Mouse (Mus musculus): ENCODE results near the gene Anks1b. TPM values are rescaled to one million over a fixed set of nuclear protein-coding genes. Genes with fewer than 3 reads are reported as not detected.

Gene Anks1b
- polyA plus RNA-seq, 1 experiment from 2014 or later = 3.0 TPM

DNA sequence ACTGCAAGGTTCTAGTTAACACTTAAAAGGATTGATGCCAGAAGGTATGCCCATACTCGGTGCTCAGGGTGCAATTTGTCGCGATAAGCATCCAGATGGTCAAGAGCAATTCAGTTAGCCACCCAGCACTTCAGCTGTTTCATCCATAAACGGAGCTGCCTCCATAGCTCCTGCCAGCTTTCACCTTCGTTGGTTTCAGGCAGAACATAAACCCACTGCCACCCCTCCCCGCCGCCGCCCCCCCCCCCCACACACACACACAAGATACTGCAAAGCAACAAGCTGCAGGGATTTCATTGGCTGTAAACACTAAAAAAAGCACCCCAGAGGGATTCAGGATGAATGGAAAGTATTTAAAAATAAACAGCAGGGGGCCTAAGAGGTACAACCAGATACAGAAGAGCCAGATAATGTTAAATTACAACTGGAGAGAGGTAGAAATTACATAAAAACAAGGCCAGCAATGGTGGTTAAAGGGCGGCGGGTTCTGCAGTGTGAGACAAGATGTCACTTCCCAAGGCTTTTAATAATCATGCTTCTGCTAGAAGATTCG lies 897.2 kb downstream of the Anks1b start:
- WGBS = 28% methylated on average over 11 of the region's 11 CpGs
- ATAC-seq (replicated peaks; ENCODE audit: insufficient number of reproducible peaks, low FRiP score, low TSS enrichment, low read depth) = no peak
- no peaks in the 10 kb centered on the region for H3K36me3 ChIP-seq (replicated peaks; ENCODE audit: control insufficient read depth, insufficient read depth, low read depth, low read length)

GRCm38 (mm10) chr10:90771046-90771445 lies 897.7 kb downstream of the Anks1b start:
- no peak overlapping the region for H3K4me3 ChIP-seq (ENCODE audit: low read depth, low read length)
- no peak overlapping the region for H3K9ac ChIP-seq (replicated peaks; ENCODE audit: low read length)
- H3K4me2 ChIP-seq (ENCODE audit: low read depth, low read length) = no peak overlapping the region
- no peaks in the 10 kb centered on the region for H3K36me3 ChIP-seq (replicated peaks; ENCODE audit: control insufficient read depth, insufficient read depth, low read depth, low read length)
- DNase-seq (ENCODE audit: low spot score) = no peak
- H3K27ac ChIP-seq (replicated peaks; ENCODE audit: low read depth, low read length) = no peak overlapping the region
- no peaks in the 10 kb centered on the region for H3K27me3 ChIP-seq (ENCODE audit: control insufficient read depth, insufficient read depth, low read length)
- ATAC-seq (replicated peaks; ENCODE audit: insufficient number of reproducible peaks, low FRiP score, low TSS enrichment, low read depth) = no peak
- no peaks in the 10 kb centered on the region for H3K4me1 ChIP-seq (ENCODE audit: control insufficient read depth, insufficient read depth, low read length)
- no peaks in the 10 kb centered on the region for H3K9me3 ChIP-seq (replicated peaks; ENCODE audit: control insufficient read depth, low read length)
- WGBS = 40% methylated on average over 7 of the region's 7 CpGs

More for the DNA sequence above, 897.2 kb downstream of the Anks1b start:
- H3K9me3 ChIP-seq (replicated peaks; ENCODE audit: control insufficient read depth, low read length) = no peaks in the 10 kb centered on the region
- H3K4me1 ChIP-seq (ENCODE audit: control insufficient read depth, insufficient read depth, low read length) = no peaks in the 10 kb centered on the region
- H3K4me2 ChIP-seq (ENCODE audit: low read depth, low read length) = no peak overlapping the region
- H3K4me3 ChIP-seq (ENCODE audit: low read depth, low read length) = no peak overlapping the region
- DNase-seq (ENCODE audit: low spot score) = no peak
- H3K27ac ChIP-seq (replicated peaks; ENCODE audit: low read depth, low read length) = no peak overlapping the region
- no peaks in the 10 kb centered on the region for H3K27me3 ChIP-seq (ENCODE audit: control insufficient read depth, insufficient read depth, low read length)
- H3K9ac ChIP-seq (replicated peaks; ENCODE audit: low read length) = no peak overlapping the region

GRCm38 (mm10) chr10:90771471-90772226 lies 898.3 kb downstream of the Anks1b start:
- H3K4me3 ChIP-seq (ENCODE audit: low read depth, low read length) = no peak overlapping the region
- no peaks in the 10 kb centered on the region for H3K4me1 ChIP-seq (ENCODE audit: control insufficient read depth, insufficient read depth, low read length)
- H3K9ac ChIP-seq (replicated peaks; ENCODE audit: low read length) = no peak overlapping the region
- H3K9me3 ChIP-seq (replicated peaks; ENCODE audit: control insufficient read depth, low read length) = no peaks in the 10 kb centered on the region
- 7% methylated on average over 15 of the region's 15 CpGs for WGBS
- H3K27ac ChIP-seq (replicated peaks; ENCODE audit: low read depth, low read length) = no peak overlapping the region
- no peaks in the 10 kb centered on the region for H3K27me3 ChIP-seq (ENCODE audit: control insufficient read depth, insufficient read depth, low read length)
- no peak overlapping the region for H3K4me2 ChIP-seq (ENCODE audit: low read depth, low read length)
- H3K36me3 ChIP-seq (replicated peaks; ENCODE audit: control insufficient read depth, insufficient read depth, low read depth, low read length) = no peaks in the 10 kb centered on the region
- ATAC-seq (replicated peaks; ENCODE audit: insufficient number of reproducible peaks, low FRiP score, low TSS enrichment, low read depth) (0 out of 2 replicates have a peak, but pooled peaks have one; percentile 29), DNase-seq (ENCODE audit: low spot score) (peak; percentile 65)

DNA sequence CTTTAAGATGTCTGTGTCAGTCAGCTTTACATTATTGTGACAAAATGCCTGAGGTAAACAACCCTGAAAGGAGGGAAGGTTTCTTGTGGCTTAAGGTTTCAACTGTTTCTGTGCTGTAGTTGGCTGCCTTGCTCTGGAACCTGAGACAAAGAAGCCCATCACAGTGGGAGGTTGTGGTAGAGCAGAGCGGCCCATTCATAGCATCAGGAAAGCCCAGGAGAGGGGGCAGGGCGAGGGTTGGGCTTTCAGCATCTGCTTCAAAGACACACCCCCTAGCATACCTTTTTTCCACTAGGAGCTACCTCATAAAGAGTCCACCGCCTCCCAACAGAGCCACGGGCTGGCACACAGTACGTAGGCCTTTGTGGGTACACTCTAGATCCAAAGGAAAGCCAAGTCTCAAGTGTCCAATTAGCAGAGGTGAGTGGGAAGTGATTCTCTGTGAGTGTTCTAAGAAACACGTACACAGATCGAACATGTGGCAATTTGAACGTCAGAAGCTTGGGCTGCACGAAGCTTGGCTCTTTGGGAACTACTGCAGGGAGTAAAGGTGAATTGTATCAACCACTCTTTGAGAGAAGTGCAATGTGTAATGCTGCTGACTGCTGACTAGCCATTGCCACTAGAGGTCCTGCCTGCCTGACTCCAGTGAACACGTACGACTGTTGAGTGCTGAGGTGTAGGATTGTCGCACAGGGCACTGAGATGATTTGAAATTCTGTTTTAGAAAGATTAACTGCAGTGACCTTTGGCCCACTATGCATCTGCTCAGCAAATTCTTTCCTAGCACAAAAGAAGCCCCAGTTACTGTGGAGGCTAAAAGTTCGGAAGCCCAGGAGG lies 906.5 kb downstream of the Anks1b start:
- no peak for ATAC-seq (replicated peaks; ENCODE audit: insufficient number of reproducible peaks, low FRiP score, low TSS enrichment, low read depth)
- no peak overlapping the region for H3K27ac ChIP-seq (replicated peaks; ENCODE audit: low read depth, low read length)

GRCm38 (mm10) chr10:90784981-90785650 lies 911.8 kb downstream of the Anks1b start:
- Histone ChIP-seq H3K9ac (replicated peaks; ENCODE audit: low read length) (no peak overlapping the region), H3K4me2 (ENCODE audit: low read depth, low read length) (no peak overlapping the region), H3K27ac (replicated peaks; ENCODE audit: low read depth, low read length) (no peak overlapping the region), H3K4me3 (ENCODE audit: low read depth, low read length) (no peak overlapping the region), H3K9me3 (replicated peaks; ENCODE audit: control insufficient read depth, low read length) (no peaks in the 10 kb centered on the region), H3K4me1 (ENCODE audit: control insufficient read depth, insufficient read depth, low read length) (no peaks in the 10 kb centered on the region), H3K27me3 (ENCODE audit: control insufficient read depth, insufficient read depth, low read length) (no peaks in the 10 kb centered on the region), H3K36me3 (replicated peaks; ENCODE audit: control insufficient read depth, insufficient read depth, low read depth, low read length) (no peaks in the 10 kb centered on the region)
- DNase-seq (ENCODE audit: low spot score) (no peak), ATAC-seq (replicated peaks; ENCODE audit: insufficient number of reproducible peaks, low FRiP score, low TSS enrichment, low read depth) (no peak)
- WGBS = 66% methylated on average over 4 of the region's 4 CpGs

More for the DNA sequence above, 906.5 kb downstream of the Anks1b start:
- H3K4me2 ChIP-seq (ENCODE audit: low read depth, low read length) = no peak overlapping the region
- no peak overlapping the region for H3K4me3 ChIP-seq (ENCODE audit: low read depth, low read length)
- no peaks in the 10 kb centered on the region for H3K4me1 ChIP-seq (ENCODE audit: control insufficient read depth, insufficient read depth, low read length)
- no peaks in the 10 kb centered on the region for H3K27me3 ChIP-seq (ENCODE audit: control insufficient read depth, insufficient read depth, low read length)
- DNase-seq (ENCODE audit: low spot score) = no peak
- no peak overlapping the region for H3K9ac ChIP-seq (replicated peaks; ENCODE audit: low read length)
- no peaks in the 10 kb centered on the region for H3K9me3 ChIP-seq (replicated peaks; ENCODE audit: control insufficient read depth, low read length)
- 56% methylated on average over 13 of the region's 13 CpGs for WGBS
- no peaks in the 10 kb centered on the region for H3K36me3 ChIP-seq (replicated peaks; ENCODE audit: control insufficient read depth, insufficient read depth, low read depth, low read length)

DNA sequence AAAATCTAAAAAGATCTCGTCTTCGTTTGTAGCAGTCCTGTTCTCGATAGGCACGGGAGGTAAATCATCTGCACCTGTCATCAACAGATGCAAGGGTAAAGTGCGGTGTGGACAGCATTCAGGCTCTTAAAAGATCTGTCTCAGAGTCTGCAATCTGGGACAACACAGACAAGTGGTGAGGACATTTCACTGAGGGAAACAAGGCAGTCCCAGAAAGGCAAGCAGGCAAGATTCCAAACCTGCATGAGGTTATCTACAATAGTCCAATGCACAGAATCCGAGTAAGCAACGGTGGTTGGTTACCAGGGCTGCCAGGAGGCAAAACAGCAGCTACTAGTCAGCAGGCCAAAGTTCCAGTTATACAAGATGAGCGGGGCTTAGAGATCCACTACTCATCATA lies 912.4 kb downstream of the Anks1b start:
- Histone ChIP-seq H3K36me3 (replicated peaks; ENCODE audit: control insufficient read depth, insufficient read depth, low read depth, low read length) (no peaks in the 10 kb centered on the region), H3K9me3 (replicated peaks; ENCODE audit: control insufficient read depth, low read length) (no peaks in the 10 kb centered on the region)
- WGBS = 85% methylated on average over 8 of the region's 8 CpGs

GRCm38 (mm10) chr10:90803112-90803511 lies 929.8 kb downstream of the Anks1b start:
- Histone ChIP-seq H3K36me3 (replicated peaks; ENCODE audit: control insufficient read depth, insufficient read depth, low read depth, low read length) (no peaks in the 10 kb centered on the region), H3K4me3 (ENCODE audit: low read depth, low read length) (no peak overlapping the region), H3K9me3 (replicated peaks; ENCODE audit: control insufficient read depth, low read length) (no peaks in the 10 kb centered on the region), H3K27me3 (ENCODE audit: control insufficient read depth, insufficient read depth, low read length) (no peaks in the 10 kb centered on the region), H3K27ac (replicated peaks; ENCODE audit: low read depth, low read length) (no peak overlapping the region), H3K9ac (replicated peaks; ENCODE audit: low read length) (no peak overlapping the region), H3K4me2 (ENCODE audit: low read depth, low read length) (no peak overlapping the region), H3K4me1 (ENCODE audit: control insufficient read depth, insufficient read depth, low read length) (no peaks in the 10 kb centered on the region)
- WGBS = 57% methylated on average over 6 of the region's 6 CpGs
- ATAC-seq (replicated peaks; ENCODE audit: insufficient number of reproducible peaks, low FRiP score, low TSS enrichment, low read depth) (no peak), DNase-seq (ENCODE audit: low spot score) (no peak)

More for the DNA sequence above, 912.4 kb downstream of the Anks1b start:
- no peak for DNase-seq (ENCODE audit: low spot score)
- no peak overlapping the region for H3K4me3 ChIP-seq (ENCODE audit: low read depth, low read length)
- ATAC-seq (replicated peaks; ENCODE audit: insufficient number of reproducible peaks, low FRiP score, low TSS enrichment, low read depth) = no peak
- H3K4me2 ChIP-seq (ENCODE audit: low read depth, low read length) = no peak overlapping the region
- no peak overlapping the region for H3K9ac ChIP-seq (replicated peaks; ENCODE audit: low read length)
- H3K27ac ChIP-seq (replicated peaks; ENCODE audit: low read depth, low read length) = no peak overlapping the region
- no peaks in the 10 kb centered on the region for H3K27me3 ChIP-seq (ENCODE audit: control insufficient read depth, insufficient read depth, low read length)
- H3K4me1 ChIP-seq (ENCODE audit: control insufficient read depth, insufficient read depth, low read length) = no peaks in the 10 kb centered on the region

Data from embryonic facial prominence, embryonic 11.5 days (tissue).